Mouse (Mus musculus) embryonic facial prominence, embryonic 10.5 days (tissue): ENCODE results near the gene Sdsl. TPM values are rescaled to one million over a fixed set of nuclear protein-coding genes. Genes with fewer than 3 reads are reported as not detected.

ENCODE experiments used
- DNase-seq: peaks from one replicate; pipeline ENCODE4 v3.0.0-alpha.2; 2017; ENCODE audit warnings: low spot score
- H3K27ac ChIP-seq: fragments of 300-500 bp; sonication (generic); replicated peaks from 2 replicates; pipeline ENCODE4 v1.5.1; 2016; ENCODE audit warnings: mild to moderate bottlenecking
- H3K27me3 ChIP-seq: fragments of 300-500 bp; sonication (generic); replicated peaks from 2 replicates; pipeline ENCODE4 v1.6.1; 2016; ENCODE audit warnings: low read depth, mild to moderate bottlenecking; ENCODE audit not compliant: poor library complexity, severe bottlenecking
- H3K36me3 ChIP-seq: fragments of 300-500 bp; sonication (generic); replicated peaks from 2 replicates; pipeline ENCODE4 v1.6.1; 2016; ENCODE audit warnings: mild to moderate bottlenecking, moderate library complexity
- H3K4me1 ChIP-seq: fragments of 300-500 bp; sonication (generic); 2 replicates; pipeline ENCODE4 v1.6.1; 2016
- H3K4me3 ChIP-seq: fragments of 300-500 bp; sonication (generic); 2 replicates; pipeline ENCODE4 v1.5.1; 2016; ENCODE audit warnings: mild to moderate bottlenecking, moderate library complexity
- H3K9me3 ChIP-seq: fragments of 300-500 bp; sonication (generic); 2 replicates; pipeline ENCODE4 v1.6.1; 2016; ENCODE audit warnings: mild to moderate bottlenecking
- WGBS: fragments of 180-500 bp; shearing (Covaris S2); methylation state at CpG from one replicate; pipeline ENCODE4 v1.1.7; 2016; 5-methylcytosine and 5-hydroxymethylcytosine counted together
- polyA plus RNA-seq: library from polyadenylated mRNA; unstranded; fragments of >200 nt; fragmentation: Nextera tagmentation; extraction: Ambion mirVana; gene quantifications from 2 replicates; pipeline ENCODE4 v1.2.1, GENCODE M21; 2016

Gene Sdsl
- polyA plus RNA-seq, 1 experiment from 2014 or later: 7.1 TPM

DNA sequence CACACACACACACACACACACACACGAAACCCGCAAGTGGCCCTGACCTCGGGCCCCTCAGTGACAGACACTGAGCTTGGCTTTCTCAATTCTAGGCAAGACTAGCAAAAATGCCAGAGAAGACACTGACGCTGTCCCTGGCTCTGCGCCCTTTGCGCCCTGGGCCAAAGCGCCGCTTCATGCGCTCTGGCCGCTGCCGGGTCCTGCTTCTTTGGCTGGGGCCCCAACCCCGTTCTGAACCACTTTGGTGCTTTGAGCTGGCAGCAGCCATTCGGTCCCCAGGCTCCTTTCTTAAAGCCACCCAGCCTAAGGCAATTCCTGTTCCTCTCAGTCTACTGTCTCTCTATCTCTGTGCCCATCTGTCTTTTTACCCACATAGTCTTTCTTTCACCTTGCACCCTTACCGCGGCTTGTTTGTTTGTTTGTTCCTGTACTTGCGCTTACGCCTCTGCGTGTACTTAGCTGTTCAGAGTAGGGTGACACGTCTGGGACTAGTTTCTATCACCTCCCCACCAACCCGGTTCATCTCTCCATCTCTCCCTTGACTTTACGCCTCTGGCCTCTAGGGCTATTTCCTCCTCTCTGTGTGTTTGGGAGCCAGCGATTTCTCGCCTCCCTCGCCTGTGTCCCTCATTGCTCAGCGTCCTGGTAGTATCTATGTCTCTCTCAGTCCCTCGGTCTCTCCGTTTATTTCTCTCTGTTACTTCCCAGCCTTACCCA lies 33.5 kb downstream of the Sdsl start:
- H3K36me3 ChIP-seq: no peaks in the 10 kb centered on the region
- H3K27me3 ChIP-seq: peaks cover 93% of the 10 kb centered on the region
- 0 out of 2 replicates have a peak overlapping the region, but pooled peaks have one; percentile 28 for H3K4me3 ChIP-seq
- peaks cover 46% of the 10 kb centered on the region for H3K4me1 ChIP-seq
- WGBS: 6% methylated on average over 27 of the region's 27 CpGs
- H3K27ac ChIP-seq: no peak overlapping the region
- peak; percentile 39 for DNase-seq
- no peaks in the 10 kb centered on the region for H3K9me3 ChIP-seq

DNA sequence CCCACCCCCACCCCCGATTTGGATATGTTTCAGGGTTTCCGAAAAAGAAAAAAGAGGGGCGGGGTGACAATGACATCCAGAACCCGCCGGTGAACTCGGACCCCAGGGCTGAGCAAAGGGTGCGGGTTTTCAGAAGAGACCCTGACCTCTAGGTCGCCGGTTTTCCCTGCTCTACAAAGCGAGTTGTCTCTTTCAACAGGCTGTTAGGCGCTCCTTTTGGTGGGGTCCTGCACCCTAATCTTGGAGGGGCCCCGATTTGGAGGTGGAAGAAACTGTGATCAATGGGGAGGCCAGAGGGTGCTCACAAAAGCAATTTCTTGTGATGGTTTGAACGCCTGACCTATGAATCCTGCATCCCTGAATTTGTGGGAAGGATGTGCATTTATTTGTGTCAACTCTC lies 34.1 kb downstream of the Sdsl start:
- H3K36me3 ChIP-seq: no peaks in the 10 kb centered on the region
- DNase-seq: peak; percentile 34
- peak overlapping the region; percentile 56; the same call in 1 of the 2 replicates for H3K4me3 ChIP-seq
- H3K9me3 ChIP-seq: no peaks in the 10 kb centered on the region
- peaks cover 50% of the 10 kb centered on the region for H3K4me1 ChIP-seq
- WGBS: 2% methylated on average over 13 of the region's 13 CpGs
- H3K27me3 ChIP-seq: peaks cover 94% of the 10 kb centered on the region
- peak overlapping the region; percentile 79 for H3K27ac ChIP-seq

DNA sequence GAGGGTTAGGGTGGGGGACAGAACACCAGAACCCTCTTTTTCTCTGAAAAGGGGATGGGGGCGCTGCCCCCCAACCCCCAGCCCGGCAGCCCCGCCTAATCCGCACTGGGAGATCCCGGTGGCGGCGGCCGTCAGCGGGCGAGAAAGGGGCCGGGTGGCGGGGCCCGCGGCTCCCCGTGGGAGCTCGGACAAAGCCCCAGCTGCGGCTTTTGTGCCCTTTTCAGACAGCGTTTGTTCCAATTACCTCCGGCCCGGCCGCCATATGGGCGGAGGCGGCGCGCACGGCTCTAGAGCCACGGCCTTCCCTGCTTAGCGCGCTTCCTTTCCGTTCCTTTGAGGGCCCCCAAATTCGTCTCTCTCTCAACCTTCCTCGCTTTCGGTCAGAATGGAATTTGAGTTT lies 34.6 kb downstream of the Sdsl start:
- Histone ChIP-seq H3K4me3 (peak overlapping the region; percentile 56), H3K4me1 (peaks cover 52% of the 10 kb centered on the region), H3K27ac (peak overlapping the region; percentile 79), H3K9me3 (no peaks in the 10 kb centered on the region), H3K36me3 (no peaks in the 10 kb centered on the region), H3K27me3 (peaks cover 94% of the 10 kb centered on the region)
- peak; percentile 66 for DNase-seq
- under 1% methylated on average over 33 of the region's 33 CpGs for WGBS

DNA sequence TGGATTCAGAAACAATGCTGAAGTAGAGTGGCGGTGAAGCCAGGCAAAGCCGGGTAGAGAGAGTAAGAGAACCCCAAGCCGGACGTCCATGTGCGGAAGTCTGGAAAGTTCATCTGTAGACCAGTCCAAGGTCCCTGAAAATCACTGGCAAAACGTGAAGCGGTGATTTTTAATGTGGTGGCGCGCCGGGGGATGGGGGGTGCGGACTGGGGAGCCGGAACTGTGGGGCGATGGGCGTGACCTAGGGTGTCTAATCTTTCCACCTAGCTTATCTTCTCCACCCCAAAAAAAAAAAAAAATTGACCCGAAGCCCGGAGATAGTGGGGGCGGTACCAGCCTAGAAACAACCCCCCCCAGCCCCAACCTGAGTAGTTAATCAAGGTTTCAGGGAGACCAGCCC lies 35.1 kb downstream of the Sdsl start:
- no peaks in the 10 kb centered on the region for H3K9me3 ChIP-seq
- H3K27me3 ChIP-seq: peaks cover 94% of the 10 kb centered on the region
- H3K4me1 ChIP-seq: peaks cover 52% of the 10 kb centered on the region
- H3K27ac ChIP-seq: peak overlapping the region; percentile 79
- H3K4me3 ChIP-seq: peak overlapping the region; percentile 56
- 1% methylated on average over 17 of the region's 17 CpGs for WGBS
- peak; percentile 37 for DNase-seq
- H3K36me3 ChIP-seq: no peaks in the 10 kb centered on the region

DNA sequence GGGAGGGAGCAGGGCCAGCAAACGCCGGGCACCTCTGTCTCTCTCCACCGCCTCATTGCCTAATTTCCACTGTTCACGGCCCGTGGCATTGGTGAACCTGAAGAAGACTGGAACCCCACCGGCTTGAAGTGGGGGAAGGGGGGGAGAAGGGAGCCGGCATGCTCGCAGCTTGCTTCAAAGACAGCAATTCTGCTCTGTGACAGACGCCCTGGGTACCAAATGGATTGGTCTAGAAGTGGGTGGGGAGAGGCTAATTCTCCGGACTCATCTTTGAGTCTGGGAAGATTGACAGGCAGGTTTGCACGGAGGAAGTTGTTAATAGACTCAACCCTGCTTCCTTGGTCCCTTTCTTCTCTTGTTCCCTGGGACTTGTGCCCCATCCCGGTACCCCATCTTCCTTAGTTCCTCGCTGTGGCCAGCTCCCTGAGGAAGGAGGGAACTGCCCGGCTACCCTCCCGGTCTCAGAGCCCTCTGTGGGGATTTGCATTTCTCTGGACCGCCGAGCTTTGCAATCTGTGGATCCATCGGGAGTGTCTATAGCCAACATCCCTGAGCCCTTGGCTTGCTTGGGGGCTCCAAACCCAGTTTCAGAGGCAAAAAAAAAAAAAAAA lies 35.6 kb downstream of the Sdsl start:
- H3K4me1 ChIP-seq: peaks cover 56% of the 10 kb centered on the region
- peaks cover 94% of the 10 kb centered on the region for H3K27me3 ChIP-seq
- DNase-seq: peak; percentile 46
- H3K4me3 ChIP-seq: peak overlapping the region; percentile 56
- under 1% methylated on average over 18 of the region's 18 CpGs for WGBS
- H3K27ac ChIP-seq: peak overlapping the region; percentile 35; the same call in 1 of the 2 replicates
- no peaks in the 10 kb centered on the region for H3K9me3 ChIP-seq
- no peaks in the 10 kb centered on the region for H3K36me3 ChIP-seq

DNA sequence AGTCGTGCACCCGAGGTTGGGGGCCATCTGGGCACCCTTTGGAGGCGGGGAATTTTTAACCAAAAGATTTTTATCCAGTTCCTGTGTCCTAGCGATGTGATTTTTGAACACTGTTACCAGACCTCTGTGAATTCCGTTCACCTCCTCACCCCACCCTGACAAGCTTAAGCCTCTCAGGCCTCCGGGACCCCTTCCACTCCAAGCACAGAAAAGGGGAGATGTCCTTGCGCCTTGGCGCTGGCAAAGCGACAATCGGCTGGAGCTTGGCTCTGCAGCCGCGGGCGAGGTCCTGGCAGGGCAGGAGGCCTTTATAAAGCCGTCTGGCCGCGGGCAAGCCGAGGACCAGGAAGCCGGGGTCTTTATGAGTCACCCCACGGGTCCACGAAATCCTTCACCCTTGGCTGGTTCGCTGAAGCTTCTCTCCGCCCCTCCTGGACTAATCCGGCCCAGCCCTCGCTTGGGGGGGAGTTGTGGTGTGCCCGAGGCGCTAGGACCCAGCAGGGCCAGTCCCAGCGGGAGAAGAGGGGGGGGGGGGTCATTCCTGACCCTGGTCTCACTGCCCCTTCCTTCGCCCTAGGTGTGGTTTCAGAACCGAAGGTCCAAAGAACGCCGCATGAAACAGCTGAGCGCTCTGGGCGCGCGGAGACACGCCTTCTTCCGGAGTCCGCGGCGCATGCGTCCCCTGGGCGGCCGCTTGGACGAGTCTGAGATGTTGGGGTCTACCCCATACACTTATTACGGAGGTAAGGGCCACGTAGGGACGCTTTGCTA lies 36.7 kb downstream of the Sdsl start:
- no peaks in the 10 kb centered on the region for H3K36me3 ChIP-seq
- DNase-seq: peak; percentile 62
- H3K27me3 ChIP-seq: peaks cover 100% of the 10 kb centered on the region
- H3K27ac ChIP-seq: peak overlapping the region; percentile 30; the same call in 1 of the 2 replicates
- WGBS: under 1% methylated on average over 47 of the region's 47 CpGs
- H3K9me3 ChIP-seq: no peaks in the 10 kb centered on the region
- H3K4me1 ChIP-seq: peaks cover 66% of the 10 kb centered on the region
- H3K4me3 ChIP-seq: peak overlapping the region; percentile 56

DNA sequence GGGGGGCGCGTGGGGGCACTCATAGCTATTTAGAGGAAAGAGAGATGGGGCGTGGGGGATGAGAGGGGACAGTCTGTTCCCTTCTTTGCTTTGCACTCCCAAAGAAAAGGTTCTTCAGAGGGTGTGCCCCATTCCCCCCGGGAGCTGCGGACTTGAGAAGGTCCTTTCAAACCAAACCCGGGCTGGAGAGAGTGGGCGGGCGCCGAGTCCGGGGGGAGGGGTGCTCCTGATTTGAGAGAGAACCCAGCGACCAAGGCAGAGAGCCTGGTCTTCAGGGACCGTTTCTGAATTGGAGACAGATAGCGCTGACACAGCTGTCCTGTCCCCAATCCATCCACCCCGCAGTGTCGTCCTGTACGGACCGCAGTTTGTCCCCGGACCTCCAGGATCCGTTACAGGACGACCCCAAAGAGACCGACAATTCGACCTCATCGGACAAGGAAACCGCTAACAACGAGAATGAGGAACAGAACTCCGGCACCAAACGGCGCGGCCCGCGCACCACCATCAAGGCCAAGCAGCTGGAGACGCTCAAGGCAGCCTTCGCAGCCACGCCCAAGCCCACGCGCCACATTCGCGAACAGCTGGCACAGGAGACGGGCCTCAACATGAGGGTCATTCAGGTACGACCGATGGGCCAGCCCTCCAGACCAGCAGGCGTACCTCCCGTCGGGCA lies 37.5 kb downstream of the Sdsl start:
- peaks cover 64% of the 10 kb centered on the region for H3K4me1 ChIP-seq
- H3K27me3 ChIP-seq: peaks cover 100% of the 10 kb centered on the region
- under 1% methylated on average over 44 of the region's 44 CpGs for WGBS
- DNase-seq: peak; percentile 53
- peak overlapping the region; percentile 56 for H3K4me3 ChIP-seq
- H3K27ac ChIP-seq: no peak overlapping the region
- no peaks in the 10 kb centered on the region for H3K9me3 ChIP-seq
- no peaks in the 10 kb centered on the region for H3K36me3 ChIP-seq

DNA sequence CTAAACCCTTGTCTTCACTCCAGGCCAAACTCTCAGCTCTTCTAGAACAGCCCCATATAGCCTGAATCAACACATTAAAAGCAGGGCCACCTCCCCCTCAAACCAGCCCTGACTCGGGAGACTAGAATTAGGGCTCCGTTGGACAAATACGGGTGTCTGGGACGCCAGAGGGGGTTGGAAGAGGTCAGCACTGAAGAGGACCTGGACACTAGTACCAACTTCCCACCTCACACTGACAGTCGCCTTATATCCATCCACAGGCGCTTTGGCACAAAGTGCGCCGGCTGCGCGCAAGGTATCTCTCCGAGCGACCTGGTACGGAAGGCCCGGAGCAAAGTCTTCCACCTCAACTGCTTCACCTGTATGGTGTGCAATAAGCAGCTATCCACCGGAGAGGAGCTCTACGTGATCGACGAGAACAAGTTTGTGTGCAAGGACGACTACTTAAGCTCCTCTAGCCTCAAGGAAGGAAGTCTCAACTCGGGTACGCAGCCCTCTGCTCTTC lies 38.3 kb downstream of the Sdsl start:
- peak; percentile 42 for DNase-seq
- no peaks in the 10 kb centered on the region for H3K9me3 ChIP-seq
- peaks cover 100% of the 10 kb centered on the region for H3K27me3 ChIP-seq
- H3K4me3 ChIP-seq: peak overlapping the region; percentile 56
- peaks cover 56% of the 10 kb centered on the region for H3K4me1 ChIP-seq
- 3% methylated on average over 21 of the region's 21 CpGs for WGBS
- H3K36me3 ChIP-seq: no peaks in the 10 kb centered on the region
- no peak overlapping the region for H3K27ac ChIP-seq

DNA sequence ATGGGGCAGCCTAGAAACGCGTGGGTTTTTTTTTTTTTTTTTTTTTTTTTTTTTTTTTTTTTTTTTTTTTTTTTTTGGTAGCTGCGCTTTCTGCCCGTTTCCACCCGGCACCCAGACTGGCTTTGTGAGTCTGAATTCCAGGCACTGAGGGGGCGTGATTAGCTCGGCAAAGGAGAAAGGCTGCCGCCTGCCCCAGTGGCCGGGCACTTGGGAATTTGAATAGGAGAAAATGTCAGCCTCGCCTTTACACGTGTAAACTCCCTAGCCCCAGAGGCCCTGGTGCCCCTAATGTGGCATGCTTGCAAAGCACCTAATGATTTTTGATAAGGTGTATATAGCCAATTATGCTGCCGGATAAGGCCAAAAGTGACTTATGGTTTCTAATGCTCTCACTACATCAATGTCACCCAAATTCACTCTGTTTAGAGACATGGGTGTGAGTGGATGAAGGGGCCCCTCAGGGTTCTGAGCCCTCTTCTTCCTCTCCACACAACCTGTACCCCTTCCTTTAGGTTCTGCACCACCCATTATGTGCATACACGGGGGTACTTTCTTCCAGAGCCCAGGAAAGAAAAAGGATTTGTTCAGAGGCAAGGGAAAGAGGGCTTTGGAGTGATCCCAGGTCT lies 39.4 kb downstream of the Sdsl start:
- Histone ChIP-seq H3K36me3 (no peaks in the 10 kb centered on the region), H3K9me3 (no peaks in the 10 kb centered on the region), H3K4me3 (peak overlapping the region; percentile 56), H3K27ac (no peak overlapping the region; the same call in 1 of the 2 replicates), H3K27me3 (peaks cover 100% of the 10 kb centered on the region), H3K4me1 (peaks cover 50% of the 10 kb centered on the region)
- peak; percentile 46 for DNase-seq
- under 1% methylated on average over 13 of the region's 13 CpGs for WGBS

DNA sequence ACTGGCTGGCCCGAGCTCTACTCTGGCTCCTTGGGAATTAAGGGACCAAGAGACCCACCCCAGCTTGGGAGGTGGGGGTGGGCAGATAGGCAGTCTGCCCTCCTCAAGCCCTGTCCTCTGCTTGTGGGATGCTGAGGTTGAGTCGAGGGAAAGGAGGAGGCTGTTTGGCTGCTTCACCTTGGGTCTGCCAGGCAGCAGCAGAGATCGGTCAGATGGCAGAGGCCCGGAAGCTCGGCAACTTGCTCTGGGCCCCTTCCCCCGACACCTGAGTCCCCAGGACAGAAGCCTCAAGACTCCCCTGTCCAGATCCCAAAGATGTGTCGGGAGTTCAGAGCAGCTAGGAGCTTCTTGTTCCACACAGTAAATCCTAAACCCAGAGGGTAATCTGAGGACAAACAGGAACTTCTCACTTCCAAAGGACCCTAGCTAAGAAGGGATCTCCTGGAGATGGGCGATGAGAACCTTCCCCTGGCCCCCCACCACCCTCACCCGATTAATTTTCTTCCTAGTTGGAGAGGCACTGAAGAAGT lies 40.1 kb downstream of the Sdsl start:
- H3K9me3 ChIP-seq: no peaks in the 10 kb centered on the region
- H3K4me3 ChIP-seq: peak overlapping the region; percentile 43
- no peaks in the 10 kb centered on the region for H3K36me3 ChIP-seq
- H3K4me1 ChIP-seq: peaks cover 48% of the 10 kb centered on the region
- under 1% methylated on average over 9 of the region's 9 CpGs for WGBS
- H3K27me3 ChIP-seq: peaks cover 100% of the 10 kb centered on the region
- peak; percentile 54 for DNase-seq
- no peak overlapping the region; the same call in 1 of the 2 replicates for H3K27ac ChIP-seq

DNA sequence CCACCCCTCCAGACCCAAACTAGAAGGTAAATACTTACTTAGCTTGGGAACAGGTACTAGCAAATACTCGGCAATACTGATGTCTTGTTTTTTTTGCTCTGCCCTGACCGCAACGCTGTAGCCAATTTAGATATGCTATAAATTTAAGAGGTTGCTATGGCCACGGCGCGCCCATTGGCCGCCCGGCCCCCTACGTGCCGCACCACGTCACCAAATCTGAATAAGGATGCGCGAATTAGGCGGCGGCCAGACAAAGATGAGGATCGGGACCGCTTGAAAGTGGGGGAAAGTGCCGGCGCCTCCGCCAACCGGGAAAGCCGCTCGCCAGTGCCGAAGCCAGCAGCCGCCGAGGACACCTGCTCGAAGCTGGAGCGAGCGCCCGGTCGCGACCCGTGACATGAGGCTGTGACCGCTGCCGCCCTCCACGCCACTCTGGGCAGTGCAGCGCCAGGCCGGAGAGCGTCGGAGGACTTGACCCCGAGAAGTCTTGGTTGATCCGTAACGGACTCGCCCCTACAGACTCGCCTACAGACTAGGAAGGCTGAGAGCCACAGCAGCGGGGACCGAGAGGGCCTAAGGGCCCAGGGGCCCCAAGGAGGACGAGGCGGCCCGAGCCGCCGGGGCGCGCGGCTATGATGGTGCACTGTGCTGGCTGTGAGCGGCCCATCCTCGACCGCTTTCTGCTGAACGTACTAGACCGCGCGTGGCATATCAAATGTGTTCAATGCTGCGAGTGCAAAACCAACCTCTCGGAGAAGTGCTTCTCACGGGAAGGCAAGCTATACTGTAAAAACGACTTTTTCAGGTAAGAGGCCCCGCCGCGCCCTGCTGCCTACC lies 40.7 kb downstream of the Sdsl start, which contains the start of gene Lhx5:
Lhx5 (plus strand) TSS at position 51 of the 837 bp plus-strand sequence.
- peak; percentile 62 for DNase-seq
- H3K27ac ChIP-seq: no peak within 1 kb of the TSS; the same call in 1 of the 2 replicates
- under 1% methylated on average over 69 of the region's 69 CpGs for WGBS
- H3K36me3 ChIP-seq: no peaks in the 10 kb centered on the region
- peak within 1 kb of the TSS; percentile 43 for H3K4me3 ChIP-seq
- H3K4me1 ChIP-seq: peaks cover 46% of the 10 kb centered on the region
- H3K27me3 ChIP-seq: peaks cover 100% of the 10 kb centered on the region
- H3K9me3 ChIP-seq: no peaks in the 10 kb centered on the region
